Mouse (Mus musculus) cortical plate, adult 2 months (tissue): ENCODE results near the gene Odf2. TPM values are rescaled to one million over a fixed set of nuclear protein-coding genes. Genes with fewer than 3 reads are reported as not detected.
"Not testable (repeated sequence)": the region's sequence is repeated elsewhere in the genome, so short reads cannot be mapped to it uniquely, and the experiment has no call there.

Experiments used
- H3K27ac ChIP-seq: fragments of 200-500 bp; 2 replicates; pipeline ENCODE4 v1.5.1; 2012; ENCODE audit warnings: low read length, control low read depth, inconsistent platforms; ENCODE audit not compliant: insufficient read depth
- H3K4me1 ChIP-seq: fragments of 200-500 bp; 2 replicates; pipeline ENCODE4 v1.6.1; 2011; ENCODE audit warnings: low read length; ENCODE audit not compliant: control insufficient read depth, insufficient read depth
- H3K4me3 ChIP-seq: fragments of 200-500 bp; 2 replicates; pipeline ENCODE4 v1.5.1; 2011; ENCODE audit warnings: mild to moderate bottlenecking, low read length, control low read depth; ENCODE audit not compliant: insufficient read depth
- CTCF ChIP-seq: fragments of 200-500 bp; IDR thresholded peaks from 2 replicates; pipeline ENCODE4 v1.5.1; 2011; ENCODE audit warnings: mild to moderate bottlenecking, control low read depth, low read length; ENCODE audit not compliant: insufficient read depth; ENCODE audit errors: extremely low read depth
- POLR2A ChIP-seq: fragments of 200-500 bp; IDR thresholded peaks from 2 replicates; pipeline ENCODE4 v1.6.1; 2011; ENCODE audit warnings: mild to moderate bottlenecking, low read length, control low read depth; ENCODE audit not compliant: insufficient read depth; ENCODE audit errors: extremely low read depth
- polyA plus RNA-seq: library from polyadenylated mRNA; depleted of rRNA; stranded (reverse); fragments of >200 nt; gene quantifications from 2 replicates; pipeline ENCODE4 v1.2.3, GENCODE M21; 2012

Odf2 gene
- polyA plus RNA-seq, 1 experiment, result 172 TPM

DNA sequence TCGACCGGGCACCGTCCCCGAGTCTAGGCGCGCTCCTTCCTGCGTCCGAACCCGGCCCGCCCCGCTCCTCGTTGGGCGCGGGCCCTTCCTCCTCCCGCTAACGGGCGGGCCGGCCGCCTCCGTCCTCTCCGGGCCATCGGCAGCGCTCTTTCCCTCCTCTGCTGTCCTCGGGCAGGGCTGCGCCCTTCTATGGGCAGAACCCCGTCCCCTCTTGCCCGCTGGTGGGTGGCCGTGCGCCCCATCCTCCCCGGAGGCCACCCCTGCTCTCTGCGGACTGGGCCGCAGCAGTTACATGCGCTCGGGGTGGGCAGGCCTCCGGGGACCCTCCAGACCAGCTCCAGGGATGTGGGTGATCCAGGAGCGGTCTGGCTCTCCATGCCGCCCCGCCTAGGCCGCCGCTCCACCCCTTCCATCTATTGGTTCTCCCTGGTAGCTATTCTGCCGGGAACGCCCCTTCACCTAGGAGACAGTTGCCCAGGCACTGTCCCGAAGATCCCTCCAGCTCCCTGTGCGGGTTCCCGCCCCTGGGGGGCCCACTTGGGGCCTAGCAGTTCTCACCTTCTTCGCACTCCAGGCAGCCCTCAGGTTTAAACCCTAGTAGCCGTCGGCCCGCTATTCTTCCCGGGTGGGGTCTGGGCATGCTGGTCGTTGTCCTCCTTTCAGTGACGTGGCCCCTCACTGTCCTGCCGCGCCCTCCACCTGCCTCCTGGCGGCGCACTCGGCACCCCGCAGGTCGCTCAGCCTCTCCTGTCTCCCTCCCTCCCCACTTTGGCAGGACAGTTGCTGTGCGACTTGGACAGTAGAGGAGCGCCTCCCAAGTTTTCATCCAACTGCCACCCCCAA, 1.2 kb downstream of the Odf2 start:
- Histone ChIP-seq H3K4me3 (peak overlapping the region; percentile 59), H3K27ac (peak overlapping the region; percentile 22; the same call in 1 of the 2 replicates), H3K4me1 (peaks cover 4% of the 10 kb centered on the region; the same call in 1 of the 2 replicates)
- TF ChIP-seq POLR2A, result peak; percentile 9; the same call in 1 of the 2 replicates
- no peak for TF ChIP-seq CTCF

- TF ChIP-seq CTCF, result no peak
- TF ChIP-seq POLR2A, result no peak
- Histone ChIP-seq H3K4me1 (peaks cover 4% of the 10 kb centered on the region; the same call in 1 of the 2 replicates), H3K27ac (no peak overlapping the region), H3K4me3 (no peak overlapping the region)
Observed at GRCm38 (mm10) chr2:29891773-29892172, 2.8 kb downstream of the Odf2 start.

GRCm38 (mm10) chr2:29896071-29896470, 7.0 kb downstream of the Odf2 start:
- Histone ChIP-seq H3K27ac (no peak overlapping the region), H3K4me1 (peaks cover 3% of the 10 kb centered on the region), H3K4me3 (no peak overlapping the region)
- TF ChIP-seq POLR2A, result no peak
- no peak for TF ChIP-seq CTCF

GRCm38 (mm10) chr2:29897366-29897765, 8.3 kb downstream of the Odf2 start:
- TF ChIP-seq POLR2A (no peak), CTCF (no peak)
- H3K27ac ChIP-seq, result no peak overlapping the region
- no peak overlapping the region for H3K4me3 ChIP-seq
- H3K4me1 ChIP-seq, result no peaks in the 10 kb centered on the region; the same call in 1 of the 2 replicates

GRCm38 (mm10) chr2:29898081-29898480, 9.1 kb downstream of the Odf2 start:
- Histone ChIP-seq H3K4me3 (no peak overlapping the region), H3K27ac (no peak overlapping the region), H3K4me1 (no peaks in the 10 kb centered on the region; the same call in 1 of the 2 replicates)
- TF ChIP-seq POLR2A (no peak), CTCF (no peak)

DNA sequence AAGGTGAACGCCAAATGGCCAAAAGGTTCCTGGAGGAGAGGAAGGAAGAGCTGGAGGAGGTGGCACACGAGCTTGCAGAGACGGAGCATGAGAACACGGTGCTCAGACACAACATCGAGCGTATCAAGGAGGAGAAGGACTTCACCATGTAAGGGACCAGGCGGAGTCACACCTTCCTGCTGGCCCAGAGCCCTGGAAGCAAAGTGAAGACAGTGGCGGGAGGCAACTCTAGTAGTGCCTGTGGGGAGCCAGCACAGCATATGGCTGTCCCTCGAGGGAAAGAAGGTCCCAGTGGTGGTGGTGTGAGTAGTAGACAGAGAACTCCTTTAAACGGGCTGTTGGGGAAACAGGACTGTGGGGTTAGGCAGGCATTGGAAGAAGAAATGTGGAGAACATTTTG, 13.2 kb downstream of the Odf2 start:
- Histone ChIP-seq H3K27ac (no peak overlapping the region), H3K4me1 (no peaks in the 10 kb centered on the region; the same call in 1 of the 2 replicates), H3K4me3 (no peak overlapping the region)
- TF ChIP-seq CTCF (no peak), POLR2A (no peak)

DNA sequence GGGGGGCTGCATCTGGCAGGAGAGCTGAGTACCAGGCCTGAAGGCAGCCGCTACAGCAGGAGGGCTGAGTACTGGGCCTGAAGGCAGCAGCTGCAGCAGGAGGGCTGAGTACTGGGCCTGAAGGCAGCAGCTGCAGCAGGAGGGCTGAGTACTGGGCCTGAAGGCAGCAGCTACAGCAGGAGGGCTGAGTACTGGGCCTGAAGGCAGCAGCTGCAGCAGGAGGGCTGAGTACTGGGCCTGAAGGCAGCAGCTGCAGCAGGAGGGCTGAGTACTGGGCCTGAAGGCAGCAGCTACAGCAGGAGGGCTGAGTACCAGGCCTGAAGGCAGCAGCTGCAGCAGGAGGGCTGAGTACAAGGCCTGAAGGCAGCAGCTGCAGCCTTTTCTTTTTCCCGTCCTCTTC, 19.1 kb downstream of the Odf2 start:
- H3K4me3 ChIP-seq, H3K4me1 ChIP-seq, H3K27ac ChIP-seq: not testable (repeated sequence)

GRCm38 (mm10) chr2:29910042-29910441, 21.0 kb downstream of the Odf2 start:
- no peak for TF ChIP-seq POLR2A
- no peak; the same call in 1 of the 2 replicates for TF ChIP-seq CTCF
- no peak overlapping the region for H3K27ac ChIP-seq

GRCm38 (mm10) chr2:29917621-29918020, 28.6 kb downstream of the Odf2 start:
- H3K4me1 ChIP-seq, result no peaks in the 10 kb centered on the region
- no peak overlapping the region for H3K27ac ChIP-seq
- no peak overlapping the region for H3K4me3 ChIP-seq
- no peak for TF ChIP-seq POLR2A
- TF ChIP-seq CTCF, result no peak

More at GRCm38 (mm10) chr2:29910042-29910441, 21.0 kb downstream of the Odf2 start:
- Histone ChIP-seq H3K4me3 (no peak overlapping the region), H3K4me1 (no peaks in the 10 kb centered on the region)

- TF ChIP-seq POLR2A (no peak), CTCF (no peak)
- Histone ChIP-seq H3K4me3 (no peak overlapping the region), H3K27ac (no peak overlapping the region), H3K4me1 (no peaks in the 10 kb centered on the region)
Observed at GRCm38 (mm10) chr2:29922011-29922410, 33.0 kb downstream of the Odf2 start.

- no peak for TF ChIP-seq POLR2A
- no peak for TF ChIP-seq CTCF
- no peaks in the 10 kb centered on the region for H3K4me1 ChIP-seq
- no peak overlapping the region for H3K27ac ChIP-seq
Observed at GRCm38 (mm10) chr2:29926542-29926941, 37.5 kb downstream of the Odf2 start.

More at GRCm38 (mm10) chr2:29926542-29926941, 37.5 kb downstream of the Odf2 start:
- H3K4me3 ChIP-seq, result no peak overlapping the region
